Mouse (Mus musculus): ENCODE data around the gene Gm44511.
"Not testable (repeated sequence)": the region's sequence is repeated elsewhere in the genome, so short reads cannot be mapped to it uniquely, and the experiment has no call there.

Gm44511 gene

DNA sequence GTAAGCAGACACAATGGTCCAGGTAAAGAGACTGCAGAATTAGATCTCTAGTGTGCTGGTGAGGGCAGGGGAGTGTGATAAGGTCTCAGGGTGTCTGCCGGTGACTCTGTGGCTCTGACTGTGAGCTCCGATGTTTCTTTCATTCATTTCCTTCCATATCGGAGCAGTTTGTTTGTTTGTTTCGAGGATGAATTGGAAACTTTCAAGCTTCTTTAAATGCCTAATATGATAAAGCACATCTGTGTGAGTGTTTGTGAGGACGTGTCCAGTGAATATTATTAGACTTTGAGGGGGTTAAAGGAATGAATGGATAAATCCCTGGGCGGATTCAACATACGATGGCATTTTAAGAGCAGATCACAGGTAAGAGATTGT lies 26.2 kb downstream of the Gm44511 start:
- no peak for DNase-seq (ENCODE audit: low read depth)

DNA sequence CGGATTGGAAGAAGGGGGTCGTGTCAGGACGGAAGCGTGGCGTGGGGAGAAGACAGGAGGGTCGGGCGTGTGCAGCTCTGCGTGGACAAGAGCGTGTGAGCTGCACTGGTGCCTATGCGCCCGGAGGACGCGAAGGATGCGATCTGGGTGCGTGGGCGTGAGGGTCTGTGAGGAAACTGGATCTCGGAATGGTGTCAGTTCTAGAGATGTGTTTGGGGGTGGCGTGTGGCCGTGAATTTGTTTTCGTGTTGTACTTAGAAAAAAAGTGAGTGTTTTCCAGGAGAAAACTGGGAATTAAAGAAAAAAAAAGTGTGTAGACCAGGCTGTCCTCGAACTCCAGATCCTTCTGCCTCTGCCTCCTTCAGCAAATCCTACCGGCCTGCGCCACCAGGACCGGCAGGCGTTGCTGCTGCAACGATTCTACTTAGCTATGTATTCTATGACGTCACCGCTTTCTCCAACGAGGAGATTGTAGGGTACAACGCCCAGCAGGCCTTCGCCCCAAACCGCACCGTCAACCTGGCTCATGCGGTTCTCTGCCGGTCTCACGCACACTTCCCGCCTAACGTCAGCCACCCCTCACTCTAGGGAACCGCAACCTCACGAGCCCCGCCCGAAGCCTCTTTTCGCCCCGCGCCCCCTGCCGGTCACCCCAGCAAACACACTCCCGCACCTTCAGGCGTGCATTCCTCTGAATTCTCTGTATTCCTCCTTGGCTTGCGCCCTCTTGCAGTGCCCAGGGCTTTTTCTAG lies 26.8 kb downstream of the Gm44511 start:
- not testable (repeated sequence) for DNase-seq (ENCODE audit: low read depth)

DNA sequence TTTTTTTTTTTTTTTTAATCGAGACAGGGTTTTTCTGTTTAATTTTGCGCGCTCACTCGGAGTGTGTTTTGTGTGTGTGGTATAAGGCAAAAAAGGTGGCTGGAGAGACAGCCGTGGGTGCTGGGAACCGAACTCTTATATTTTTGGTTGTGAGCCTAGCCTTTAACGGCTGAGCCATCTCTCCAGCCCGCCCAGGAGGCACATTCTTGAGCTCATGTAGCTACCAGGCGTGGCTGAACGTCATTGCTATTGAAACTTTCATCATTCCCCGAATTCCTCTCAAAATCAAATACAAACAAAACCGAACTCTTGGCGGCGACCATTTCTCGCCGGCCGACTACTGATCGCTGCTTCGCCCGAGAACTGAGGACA lies 27.4 kb downstream of the Gm44511 start:
- not testable (repeated sequence) for DNase-seq (ENCODE audit: low read depth)

DNA sequence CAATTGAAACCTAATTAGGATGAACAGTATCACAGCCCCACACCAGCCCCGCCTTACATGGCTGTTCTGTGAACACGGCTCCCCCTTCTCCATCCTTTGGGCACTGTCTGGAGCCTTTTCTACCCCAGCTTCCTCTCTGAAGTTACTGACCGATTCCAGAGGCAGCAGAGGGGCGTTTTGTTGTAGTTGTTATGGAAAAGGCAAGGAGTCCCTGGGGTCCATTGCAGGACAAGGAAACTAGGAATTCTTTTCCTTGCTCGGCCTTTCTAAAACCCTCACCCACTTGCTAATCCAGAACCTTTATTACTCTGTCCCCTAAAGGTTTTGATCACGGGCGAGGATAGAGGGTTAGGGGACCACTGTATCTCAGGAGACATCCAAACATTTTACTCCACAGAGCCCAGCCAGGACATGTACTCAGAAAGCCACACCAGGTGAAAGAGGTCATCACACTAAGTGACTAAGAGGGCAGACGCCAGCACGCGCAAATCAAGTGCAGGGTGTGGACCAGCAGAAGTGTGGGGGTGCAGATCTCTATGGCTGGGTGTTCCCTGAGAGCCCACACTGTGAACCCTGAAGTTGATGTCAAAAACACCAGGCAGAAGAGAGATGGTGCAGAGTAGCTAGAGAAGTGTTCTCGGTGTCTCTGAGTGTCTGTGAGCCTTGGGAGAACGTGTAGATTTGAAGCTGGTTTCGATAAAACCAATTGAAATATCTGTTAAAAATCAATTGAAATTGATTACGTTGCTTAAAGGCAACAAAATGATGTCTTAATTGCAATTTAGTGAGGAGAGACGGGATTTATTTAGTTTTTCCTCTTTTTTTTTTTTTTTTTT lies 28.0 kb downstream of the Gm44511 start:
- no peak for DNase-seq (ENCODE audit: low read depth)

DNA sequence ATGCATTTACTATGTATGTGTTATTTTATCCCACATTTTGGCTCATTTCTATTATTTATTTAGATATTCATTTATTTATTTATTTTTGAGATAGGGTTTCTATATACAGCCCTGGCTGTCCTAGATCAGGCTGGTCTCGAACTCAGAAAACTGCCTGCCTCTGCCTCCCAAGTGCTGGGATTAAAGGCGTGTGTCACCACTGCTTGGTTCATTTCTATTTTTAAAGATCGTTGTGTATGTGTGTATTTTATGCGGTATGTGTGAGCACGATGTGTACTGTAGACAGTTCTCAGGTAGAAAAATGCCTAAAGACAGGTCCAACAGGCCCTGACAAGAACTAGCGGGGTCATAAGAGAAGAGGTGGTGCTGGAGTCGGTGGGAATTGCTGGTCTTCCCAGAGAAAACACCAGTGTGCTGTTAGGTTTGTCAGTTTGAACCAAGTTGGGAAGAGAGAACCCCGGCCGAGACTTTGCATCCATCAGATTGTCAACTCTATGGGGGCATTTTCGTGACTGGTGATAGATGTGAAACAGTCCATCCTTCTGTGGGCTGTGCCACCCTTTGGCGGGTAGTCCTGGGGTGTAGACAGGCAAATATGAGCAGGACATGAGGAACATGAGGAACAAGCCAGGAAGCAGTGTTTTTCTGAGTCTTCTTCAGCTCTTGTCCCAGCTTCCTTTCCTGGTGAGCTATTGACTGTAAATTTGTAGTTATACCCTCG lies 28.8 kb downstream of the Gm44511 start:
- DNase-seq (ENCODE audit: low read depth) = no peak

DNA sequence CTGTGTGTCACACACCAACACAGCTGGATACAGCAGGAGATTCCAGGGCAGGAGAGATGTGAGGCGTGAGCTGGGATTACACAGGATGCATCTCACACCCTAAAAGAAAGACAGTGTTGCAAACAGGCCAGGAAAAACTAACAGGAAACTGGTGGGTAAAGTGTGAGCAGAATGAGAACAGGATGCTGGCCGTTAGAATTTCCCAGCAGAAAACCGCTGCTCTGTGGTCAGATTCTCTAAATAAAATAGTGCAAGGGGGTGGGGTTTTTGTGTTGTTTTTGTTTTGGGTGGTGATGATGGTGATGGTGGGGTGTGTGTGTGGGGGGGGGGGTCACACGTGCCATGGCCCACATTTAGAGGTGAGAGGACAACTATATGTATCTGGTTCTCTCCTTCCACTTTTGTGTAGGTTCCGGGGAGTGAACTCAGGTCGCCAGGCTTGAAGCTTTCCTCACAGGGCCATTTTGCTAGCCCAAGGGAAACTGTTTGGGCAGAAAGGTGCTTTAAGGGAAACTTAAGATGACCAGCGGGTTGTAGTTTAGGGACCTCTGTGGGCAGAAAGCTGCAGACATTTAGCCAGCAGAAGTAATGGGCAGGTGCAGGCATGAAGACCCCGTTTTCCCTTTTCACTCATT lies 29.7 kb downstream of the Gm44511 start:
- DNase-seq (ENCODE audit: low read depth) = no peak

DNA sequence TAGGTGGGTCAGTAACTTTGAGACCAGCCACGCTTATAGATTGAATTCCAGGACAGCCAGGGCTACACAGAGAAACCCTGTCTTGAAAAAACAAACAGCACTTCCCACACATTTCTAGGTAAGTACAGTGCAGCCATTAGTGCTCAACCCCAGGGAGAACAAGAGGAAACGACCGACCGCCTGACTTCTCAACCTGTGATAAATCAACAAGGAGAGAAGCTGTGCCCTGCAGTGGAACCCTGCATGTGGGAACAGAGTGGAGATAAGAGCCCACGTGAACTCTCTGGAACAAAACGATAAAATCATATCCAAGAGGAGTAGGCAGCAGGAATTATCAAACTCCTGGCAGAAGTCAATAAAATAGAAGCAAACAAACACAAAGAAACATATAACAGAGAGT lies 32.4 kb downstream of the Gm44511 start:
- DNase-seq (ENCODE audit: low read depth) = no peak

DNA sequence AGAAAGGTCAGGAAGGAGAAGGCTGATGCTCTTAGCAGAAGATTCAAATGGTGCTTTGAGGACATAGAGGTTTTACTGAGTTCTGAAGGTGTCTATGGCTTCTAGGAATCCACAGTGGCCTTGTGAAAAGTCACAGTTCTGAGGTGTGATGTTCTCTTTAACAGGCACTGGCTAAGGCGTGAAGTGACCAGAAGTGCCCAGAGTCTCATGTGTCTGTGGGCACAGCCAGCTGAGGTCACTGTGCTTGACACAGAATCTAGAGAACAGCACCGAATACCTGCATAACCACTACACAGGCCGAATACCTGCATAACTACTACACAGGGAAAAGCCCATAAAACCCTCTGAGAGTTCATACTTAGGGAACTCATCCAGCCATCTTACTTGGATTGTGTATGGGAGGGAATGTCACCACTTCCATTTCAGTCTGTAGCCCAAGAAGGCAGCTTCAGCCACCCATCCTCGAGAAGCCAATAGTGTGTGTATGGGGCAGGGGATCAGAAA lies 35.6 kb downstream of the Gm44511 start:
- not testable (repeated sequence) for DNase-seq (ENCODE audit: low read depth)

DNA sequence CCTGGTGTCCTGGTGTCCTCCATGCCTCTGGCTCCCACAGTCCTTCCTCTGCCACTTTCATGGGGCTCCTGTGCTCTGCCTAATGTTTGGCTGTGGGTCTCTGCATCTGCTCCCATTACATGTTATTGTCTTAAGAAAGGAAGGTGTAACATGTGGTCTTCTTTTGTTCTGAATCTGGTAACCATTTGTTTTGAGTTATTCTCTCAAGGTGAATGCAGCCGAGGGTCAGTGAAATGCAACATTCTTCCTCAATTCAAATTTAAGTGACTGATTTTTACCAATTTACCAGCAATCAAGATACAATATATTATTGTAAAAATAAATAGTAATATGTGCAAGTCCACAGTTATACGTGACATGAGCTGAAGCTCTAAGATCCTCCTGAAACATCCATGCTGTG lies 37.0 kb downstream of the Gm44511 start, which contains the start of gene Klrb1c:
Gene Klrb1c (minus strand): TSS at position 101 of the 400 bp plus-strand sequence.
- no peak for DNase-seq (ENCODE audit: low read depth)

DNA sequence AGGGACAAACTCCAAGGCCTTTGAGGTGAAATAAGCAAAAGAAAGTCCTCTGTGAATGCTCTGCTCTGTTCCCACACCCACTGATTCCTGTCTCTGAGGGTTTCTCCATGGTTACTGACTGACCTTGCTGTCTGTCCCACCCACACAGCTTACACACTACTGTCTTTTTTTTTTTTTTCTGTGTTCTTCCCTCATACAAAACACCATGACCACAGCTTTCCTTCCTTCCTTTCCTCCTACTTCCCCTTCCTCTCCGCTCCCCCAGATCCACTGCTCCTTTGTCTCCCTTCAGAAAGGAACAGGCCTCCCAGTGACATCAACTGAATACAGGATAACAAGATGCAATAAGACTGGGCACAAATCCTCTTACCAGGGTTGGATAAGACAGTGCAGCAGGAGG lies 37.6 kb downstream of the Gm44511 start:
- no peak for DNase-seq (ENCODE audit: low read depth)

DNA sequence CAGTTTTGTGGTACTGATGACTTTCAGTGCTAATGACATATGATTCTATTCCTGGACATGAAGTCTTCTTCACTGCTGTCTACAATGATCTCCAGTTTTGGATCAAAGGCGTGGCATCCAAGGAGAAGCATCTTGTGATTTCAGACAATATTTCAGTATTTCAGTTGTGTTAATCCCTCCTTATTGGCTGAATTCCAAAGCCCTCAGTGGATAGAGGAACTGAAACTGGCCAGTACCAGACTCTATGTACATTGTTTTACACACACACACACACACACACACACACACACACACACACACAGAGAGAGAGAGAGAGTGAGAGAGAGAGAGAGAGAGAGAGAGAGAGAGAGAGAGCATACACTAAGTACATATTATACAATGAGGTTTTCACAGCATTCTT lies 39.7 kb downstream of the Gm44511 start:
- not testable (repeated sequence) for DNase-seq (ENCODE audit: low read depth)

DNA sequence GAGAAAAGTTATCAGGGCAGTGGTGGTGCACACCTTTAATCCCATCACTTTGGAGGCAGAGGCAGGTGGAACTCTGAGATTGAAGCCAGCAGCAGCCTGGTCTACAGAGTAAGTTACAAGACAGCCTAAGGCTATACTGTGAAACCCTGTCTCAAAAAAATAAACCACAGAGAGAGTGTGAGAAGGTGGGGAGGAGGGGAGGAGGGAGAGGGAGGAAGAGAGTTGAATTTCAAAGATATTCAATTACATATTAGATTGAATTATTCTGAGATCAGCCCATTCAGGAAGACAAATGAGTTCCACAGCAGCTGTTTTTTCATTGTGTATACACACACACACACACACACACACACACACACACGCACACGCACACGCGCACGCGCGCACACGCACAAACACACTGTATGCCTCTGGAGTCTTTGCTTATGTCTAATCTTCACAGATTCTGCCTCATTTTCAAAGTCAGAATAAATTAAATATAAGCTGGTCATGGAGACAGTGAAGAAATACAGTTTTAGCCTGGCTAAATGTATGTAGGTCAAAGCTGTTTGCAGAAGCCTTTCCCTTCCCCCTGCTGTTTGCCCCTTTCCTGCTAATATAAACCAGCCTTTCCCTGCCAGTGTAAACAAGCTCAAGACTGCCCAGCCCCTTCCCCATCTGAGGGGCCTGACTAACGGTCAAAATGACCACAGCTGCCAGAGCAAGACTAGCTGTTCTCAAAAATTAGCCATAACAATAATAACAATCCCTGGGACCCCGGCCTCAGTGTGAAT lies 56.4 kb downstream of the Gm44511 start:
- no peak for DNase-seq (ENCODE audit: low read depth)

DNA sequence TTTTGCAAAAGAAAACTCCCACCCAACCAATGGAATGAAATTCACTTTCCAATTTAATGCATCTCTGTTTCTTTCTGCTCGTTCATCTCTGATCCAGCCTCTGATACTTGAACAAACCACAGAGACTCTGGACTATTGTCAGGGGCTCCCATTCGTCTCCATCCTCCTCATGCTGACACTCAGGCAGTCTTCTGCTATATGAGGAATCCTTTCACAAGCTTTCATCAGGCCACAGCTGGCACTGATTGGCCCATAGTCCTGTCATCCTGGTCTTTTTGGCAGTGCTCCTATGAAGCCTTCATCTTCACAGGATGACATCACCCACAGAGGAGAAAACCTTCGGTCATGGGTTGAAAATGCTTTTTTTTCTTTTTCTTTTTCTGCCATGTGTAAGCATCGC lies 58.1 kb downstream of the Gm44511 start:
- DNase-seq (ENCODE audit: low read depth) = no peak

DNA sequence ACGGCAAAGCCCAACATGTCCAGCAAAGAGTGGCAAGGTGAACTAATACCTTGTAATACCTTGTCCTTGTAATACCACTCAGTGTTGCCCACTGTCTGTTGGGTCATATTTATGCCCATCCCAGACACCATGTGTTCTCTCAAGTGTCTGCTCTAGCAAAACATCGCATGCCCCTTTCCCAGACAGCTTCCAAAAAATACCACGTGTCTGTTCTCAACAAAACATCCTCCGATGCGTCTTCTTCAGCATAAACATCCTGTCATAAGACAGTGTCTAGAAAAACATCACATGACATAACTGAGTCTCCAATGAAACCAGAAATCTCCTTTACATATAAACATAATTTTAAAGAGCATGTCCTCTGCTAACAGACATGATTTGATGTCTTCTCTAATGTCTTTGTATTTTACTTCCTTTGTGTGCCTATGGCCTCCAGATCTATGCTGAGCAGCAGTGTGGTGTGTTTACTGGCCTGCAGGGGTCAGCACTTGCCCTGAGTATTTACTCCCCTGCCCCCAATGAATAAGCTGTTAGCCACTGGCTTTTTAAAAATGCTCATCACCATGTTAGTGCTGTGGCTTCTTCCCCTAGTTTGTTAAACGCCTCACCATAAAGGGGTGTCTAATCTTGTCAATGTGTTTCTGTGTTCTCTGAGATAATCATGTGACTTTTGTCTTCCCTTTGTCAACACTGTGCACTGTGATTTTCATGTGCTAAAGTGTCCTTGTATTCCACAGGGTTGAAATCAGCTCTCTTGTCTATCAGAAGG lies 59.4 kb downstream of the Gm44511 start:
- peak; percentile 50 for DNase-seq (ENCODE audit: low read depth)

DNA sequence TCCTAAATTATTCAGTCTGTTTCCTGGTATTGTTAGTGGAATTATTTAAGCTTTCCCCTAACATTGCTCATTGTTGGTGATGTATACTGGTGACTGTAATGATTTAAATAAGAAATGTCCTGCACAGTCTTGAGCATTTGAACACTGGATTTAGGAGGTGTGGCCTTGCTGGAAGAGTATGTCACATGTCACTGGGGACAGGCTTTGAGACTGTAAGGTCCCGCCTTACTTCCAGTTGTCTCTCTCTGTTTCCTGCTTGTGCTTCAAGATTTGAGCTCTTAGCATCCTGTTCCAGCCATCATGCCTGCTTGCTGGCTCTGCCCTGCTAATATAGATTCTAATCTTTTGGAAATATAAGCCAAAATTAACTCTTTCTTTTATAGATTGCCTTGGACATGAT lies 60.9 kb downstream of the Gm44511 start:
- no peak for DNase-seq (ENCODE audit: low read depth)

DNA sequence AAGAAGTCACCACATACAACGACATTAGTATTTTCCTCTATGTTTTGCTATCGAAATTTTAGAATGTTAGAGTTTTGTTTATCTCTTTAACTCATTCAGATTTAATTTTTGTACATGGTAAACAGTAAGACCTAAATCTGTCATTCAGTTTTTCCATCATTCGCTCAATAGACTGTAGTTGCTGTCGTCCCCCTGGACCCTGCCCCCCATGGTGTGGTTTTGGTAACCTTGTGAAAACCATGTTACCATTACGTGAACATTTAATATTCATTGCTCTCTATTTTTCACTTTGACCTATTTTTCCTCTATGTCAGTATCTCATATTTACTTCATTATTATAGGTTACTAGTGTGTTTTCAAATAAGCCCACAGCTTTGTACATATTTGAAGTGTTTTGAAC lies 61.5 kb downstream of the Gm44511 start:
- DNase-seq (ENCODE audit: low read depth) = no peak

DNA sequence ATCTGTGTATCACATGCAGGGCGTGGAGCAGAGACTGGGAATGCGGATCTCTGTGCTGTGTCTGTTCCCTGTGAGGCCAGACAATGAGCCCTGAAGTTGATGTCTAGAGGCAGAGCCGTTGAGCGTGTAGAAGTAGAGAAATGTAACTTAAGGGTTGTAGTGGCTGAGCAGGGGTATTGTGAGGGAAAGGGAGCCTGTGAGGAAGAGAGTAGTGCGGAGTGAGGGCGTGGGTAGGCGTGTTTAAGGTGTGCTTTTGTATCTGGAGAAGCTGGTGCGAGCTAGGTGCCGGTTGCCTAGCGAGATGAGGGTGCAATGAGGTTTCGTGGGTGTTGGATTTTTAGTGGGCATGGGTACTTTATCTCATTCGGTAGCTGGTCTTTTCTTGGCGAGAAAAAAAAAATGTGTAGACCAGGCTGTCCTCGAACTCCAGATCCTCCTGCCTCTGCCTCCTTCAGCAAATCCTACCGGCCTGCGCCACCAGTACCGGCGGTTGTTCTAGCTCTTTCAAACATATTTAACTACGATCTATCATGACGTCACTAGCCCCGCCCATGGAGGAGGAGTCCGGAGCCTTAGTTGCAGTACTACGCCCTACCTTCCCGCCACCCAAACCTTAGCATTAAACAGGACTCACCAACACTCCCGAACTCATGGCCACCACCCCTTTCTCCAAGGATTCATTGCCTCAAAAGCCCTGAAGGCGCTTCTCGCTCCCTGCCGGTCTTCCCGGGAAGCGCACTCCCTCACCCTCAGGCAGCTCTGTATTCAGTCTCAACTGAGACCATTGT lies 62.2 kb downstream of the Gm44511 start:
- peak; percentile 85 for DNase-seq (ENCODE audit: low read depth)

DNA sequence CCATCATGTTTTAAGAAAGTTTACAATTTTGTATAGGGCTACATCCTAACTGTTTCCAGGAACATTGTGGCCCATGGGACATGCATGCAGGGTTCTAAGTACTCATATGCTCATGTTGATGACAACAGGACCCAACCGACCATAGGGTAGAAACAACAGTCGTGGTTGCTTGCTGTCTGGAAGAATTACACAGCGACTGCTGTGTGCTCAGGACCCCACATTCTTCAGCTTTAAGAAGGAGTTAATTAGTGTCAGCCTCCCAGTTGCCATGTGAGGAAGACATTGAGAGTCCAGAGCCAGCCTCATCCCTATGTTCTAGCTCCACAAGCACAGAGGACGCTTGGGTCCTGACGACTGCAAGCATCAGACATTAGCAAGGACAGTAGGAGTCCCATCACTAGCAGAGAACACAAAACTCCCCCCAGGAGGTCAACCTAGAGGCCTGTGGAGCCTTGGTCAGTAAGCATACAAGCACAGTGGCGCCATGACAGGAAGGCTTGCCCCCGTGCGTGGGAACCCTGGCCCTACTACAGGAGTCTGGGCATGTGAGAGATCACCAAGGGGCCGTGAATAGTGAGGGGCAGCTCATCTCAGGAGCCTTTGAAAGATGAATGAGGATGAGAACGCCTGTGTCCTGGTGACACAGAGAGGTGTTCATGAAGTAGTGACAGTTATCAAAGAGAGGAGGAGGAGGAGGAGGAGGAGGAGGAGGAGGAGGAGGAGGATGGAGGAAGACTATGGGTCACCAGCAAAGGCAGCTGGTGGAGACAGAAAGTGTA lies 63.0 kb downstream of the Gm44511 start:
- DNase-seq (ENCODE audit: low read depth) = not testable (repeated sequence)

DNA sequence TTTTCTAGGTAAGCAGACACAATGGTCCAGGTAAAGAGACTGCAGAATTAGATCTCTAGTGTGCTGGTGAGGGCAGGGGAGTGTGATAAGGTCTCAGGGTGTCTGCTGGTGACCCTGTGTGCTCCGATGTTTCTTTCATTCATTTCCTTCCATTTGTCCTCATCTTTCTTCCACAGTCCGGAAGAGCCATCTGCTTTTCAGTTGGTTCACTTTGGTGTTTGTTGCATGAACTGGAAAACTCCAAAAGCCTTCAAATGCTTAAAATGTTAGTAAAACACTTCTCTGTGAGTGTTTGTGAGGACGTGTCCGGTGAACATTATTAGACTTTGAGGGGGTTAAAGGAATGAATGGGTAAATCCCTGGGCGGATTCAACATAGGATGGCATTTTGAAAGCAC lies 65.0 kb downstream of the Gm44511 start:
- DNase-seq (ENCODE audit: low read depth) = no peak
